Mouse (Mus musculus): ENCODE results near the gene Tmem63b.

GRCm38 (mm10) chr17:45700496-45701235 lies 14.0 kb upstream of the Tmem63b start:
- no peak for TF ChIP-seq CTCF (IDR thresholded peaks at IDR 0.05; ENCODE audit: low read depth, low read length)
- no peak for TF ChIP-seq POLR2A (IDR thresholded peaks at IDR 0.05; ENCODE audit: extremely low read depth, insufficient read depth, low read length)

Data from liver, adult 2 months (tissue).